Mouse (Mus musculus) kidney, embryonic 14.5 days (tissue): ENCODE measurements around the gene Psg16. TPM values are rescaled to one million over a fixed set of nuclear protein-coding genes. Genes with fewer than 3 reads are reported as not detected.
"Not testable (repeated sequence)": the region's sequence is repeated elsewhere in the genome, so short reads cannot be mapped to it uniquely, and the experiment has no call there.

Source experiments
- ATAC-seq: fragments of 200-750 bp; cut with Nextera tagmentation; 2 replicates; pipeline ENCODE4 v1.8.0; 2017; ENCODE audit warnings: moderate number of reproducible peaks, mild to moderate bottlenecking, moderate TSS enrichment, moderate library complexity; ENCODE audit not compliant: low FRiP score, low TSS enrichment
- H3K27ac ChIP-seq: fragments of 300-500 bp; sonication (generic); 2 replicates; pipeline ENCODE4 v1.5.1; 2014; ENCODE audit warnings: low read depth, mild to moderate bottlenecking, low read length, moderate library complexity, mixed read lengths
- H3K27me3 ChIP-seq: fragments of 300-500 bp; sonication (generic); 2 replicates; pipeline ENCODE4 v1.6.1; 2014; ENCODE audit warnings: mild to moderate bottlenecking, low read length; ENCODE audit not compliant: control insufficient read depth, insufficient read depth
- H3K36me3 ChIP-seq: fragments of 300-500 bp; sonication (generic); 2 replicates; pipeline ENCODE4 v1.6.1; 2014; ENCODE audit warnings: low read length, mixed read lengths; ENCODE audit not compliant: control insufficient read depth, insufficient read depth
- H3K4me1 ChIP-seq: fragments of 300-500 bp; sonication (generic); 2 replicates; pipeline ENCODE4 v1.6.1; 2014; ENCODE audit warnings: low read length, mixed read lengths; ENCODE audit not compliant: control insufficient read depth, insufficient read depth
- H3K4me2 ChIP-seq: fragments of 300-500 bp; sonication (generic); replicated peaks from 2 replicates; pipeline ENCODE4 v1.6.1; 2014; ENCODE audit warnings: low read depth, mild to moderate bottlenecking, low read length
- H3K4me3 ChIP-seq: fragments of 300-500 bp; sonication (generic); 2 replicates; pipeline ENCODE4 v1.5.1; 2014; ENCODE audit warnings: mild to moderate bottlenecking, low read length
- H3K9ac ChIP-seq: fragments of 300-500 bp; sonication (generic); 2 replicates; pipeline ENCODE4 v1.6.1; 2014; ENCODE audit warnings: low read depth, mild to moderate bottlenecking, low read length, moderate library complexity
- H3K9me3 ChIP-seq: fragments of 300-500 bp; sonication (generic); 2 replicates; pipeline ENCODE4 v1.6.1; 2016; ENCODE audit warnings: low read length; ENCODE audit not compliant: control insufficient read depth
- WGBS: fragments of 180-500 bp; shearing (Covaris S2); extraction: QIAGEN DNeasy Blood & Tissue Kit; methylation state at CpG from one replicate; pipeline ENCODE4 v1.1.7; 2014; 5-methylcytosine and 5-hydroxymethylcytosine counted together
- polyA plus RNA-seq: library from polyadenylated mRNA; unstranded; fragments of >200 nt; fragmentation: Nextera tagmentation; extraction: Ambion mirVana; gene quantifications from 2 replicates; pipeline ENCODE4 v1.2.1, GENCODE M21; 2014

The Psg16 gene
- polyA plus RNA-seq, 1 experiment from 2014 or later = 0.23 TPM

DNA sequence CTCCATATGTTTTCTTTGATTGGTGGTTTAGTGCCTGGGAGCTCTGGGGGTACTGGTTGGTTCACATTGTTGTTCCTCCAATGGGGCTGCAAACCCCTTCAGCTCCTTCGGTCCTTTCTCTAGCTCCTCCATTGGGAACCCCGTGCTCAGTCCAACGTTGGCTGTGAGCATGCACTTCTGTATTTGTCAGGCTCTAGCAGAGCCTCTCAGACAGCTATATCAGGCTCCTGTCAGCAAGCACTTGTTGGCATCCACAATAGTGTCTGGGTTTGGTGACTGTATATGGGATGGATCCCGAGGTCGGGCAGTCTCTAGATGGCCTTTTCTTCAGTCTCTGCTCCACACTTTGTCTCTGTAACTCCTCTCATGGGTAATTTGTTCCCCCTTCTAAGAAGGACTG is 6.2 kb upstream of the Psg16 start:
- not testable (repeated sequence) for H3K27me3 ChIP-seq, H3K4me1 ChIP-seq, H3K27ac ChIP-seq, ATAC-seq, H3K4me2 ChIP-seq, H3K9me3 ChIP-seq, H3K4me3 ChIP-seq, H3K36me3 ChIP-seq, H3K9ac ChIP-seq
- 71% methylated on average over 5 of the region's 5 CpGs for whole genome bisulfite sequencing

DNA sequence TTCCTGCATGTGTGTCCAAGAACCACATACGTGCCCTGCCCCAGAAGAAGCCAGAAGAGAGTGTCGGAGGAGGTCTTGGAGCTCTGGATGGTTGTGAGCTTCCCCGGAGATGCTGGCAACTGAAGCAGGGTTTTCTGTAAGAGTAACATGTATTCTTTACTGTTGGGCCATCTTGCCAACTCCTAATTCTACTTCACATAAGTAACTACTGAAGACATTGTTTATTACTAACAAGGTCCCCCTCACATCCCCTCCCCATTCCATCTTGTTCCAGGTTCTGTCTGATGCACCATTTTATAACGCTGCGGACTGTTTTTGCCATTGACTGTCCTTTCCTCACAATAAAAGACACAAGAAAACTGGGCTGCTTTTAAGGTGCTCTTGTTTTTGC is 332 bp upstream of the Psg16 start:
- no peak for ATAC-seq
- no peak overlapping the region for H3K4me3 ChIP-seq
- 58% methylated on average over 5 of the region's 5 CpGs for WGBS
- no peaks in the 10 kb centered on the region for H3K36me3 ChIP-seq
- no peak overlapping the region for H3K27ac ChIP-seq
- no peaks in the 10 kb centered on the region for H3K27me3 ChIP-seq
- H3K9me3 ChIP-seq = no peaks in the 10 kb centered on the region
- no peaks in the 10 kb centered on the region for H3K4me1 ChIP-seq
- no peak overlapping the region for H3K4me2 ChIP-seq
- no peak overlapping the region for H3K9ac ChIP-seq

DNA sequence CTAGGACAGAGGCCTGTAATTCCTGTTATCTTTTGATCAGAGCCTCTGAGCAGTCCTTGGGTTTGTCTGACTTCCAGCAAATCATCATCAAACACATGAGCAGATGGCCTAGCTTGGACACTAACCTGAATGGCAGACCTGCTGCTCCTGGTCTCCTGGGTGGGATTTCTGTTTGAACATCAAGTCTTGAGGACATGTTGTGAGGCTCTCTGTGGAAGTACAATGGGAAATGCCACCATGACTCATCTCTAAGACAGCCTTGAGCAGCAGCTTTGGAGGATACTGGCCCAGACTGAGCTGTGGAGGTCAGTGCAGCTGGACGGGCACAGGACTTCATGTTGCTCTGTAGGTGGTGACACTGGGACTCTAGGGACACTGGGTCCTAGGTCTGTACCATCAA is 2.7 kb downstream of the Psg16 start:
- no peaks in the 10 kb centered on the region; the same call in 1 of the 2 replicates for H3K9me3 ChIP-seq
- H3K27me3 ChIP-seq = no peaks in the 10 kb centered on the region
- ATAC-seq = no peak
- no peaks in the 10 kb centered on the region for H3K36me3 ChIP-seq
- WGBS = 89% methylated on average over 1 of the region's 1 CpGs
- no peaks in the 10 kb centered on the region for H3K4me1 ChIP-seq
- no peak overlapping the region for H3K27ac ChIP-seq
- no peak overlapping the region for H3K4me3 ChIP-seq
- H3K9ac ChIP-seq = no peak overlapping the region
- no peak overlapping the region for H3K4me2 ChIP-seq

DNA sequence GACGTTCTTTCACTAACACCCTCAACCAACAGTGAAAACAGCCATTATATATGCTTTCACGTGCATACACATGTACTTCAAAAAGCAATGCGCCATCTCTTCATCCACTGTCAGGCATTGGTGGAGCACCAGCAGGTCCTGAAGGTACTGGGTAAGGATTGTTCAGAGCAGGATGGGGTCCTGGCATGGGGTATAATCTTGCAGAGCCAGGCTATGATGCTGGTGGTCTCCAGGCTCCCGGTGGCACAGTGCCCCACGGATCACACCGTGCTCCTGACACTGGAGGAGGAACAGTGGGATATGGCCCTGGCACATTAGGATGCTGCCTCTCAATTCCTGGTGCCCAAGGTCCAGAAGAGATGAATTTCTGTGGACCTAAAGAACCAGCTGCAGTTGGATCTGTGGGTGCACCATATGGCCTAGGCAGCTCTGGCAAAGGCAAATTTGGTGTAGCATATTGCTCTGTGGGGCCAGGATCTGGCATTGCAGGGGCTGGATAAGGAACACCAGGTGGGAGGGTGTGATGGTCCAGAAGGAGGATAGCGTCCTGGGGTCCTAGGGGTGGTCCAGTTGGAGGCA is 4.3 kb downstream of the Psg16 start:
- Histone ChIP-seq H3K4me2 (no peak overlapping the region), H3K27ac (no peak overlapping the region), H3K9ac (no peak overlapping the region), H3K4me1 (no peaks in the 10 kb centered on the region), H3K27me3 (no peaks in the 10 kb centered on the region), H3K36me3 (no peaks in the 10 kb centered on the region), H3K4me3 (no peak overlapping the region), H3K9me3 (no peaks in the 10 kb centered on the region; the same call in 1 of the 2 replicates)
- no peak for ATAC-seq
- 85% methylated on average over 7 of the region's 7 CpGs for WGBS

DNA sequence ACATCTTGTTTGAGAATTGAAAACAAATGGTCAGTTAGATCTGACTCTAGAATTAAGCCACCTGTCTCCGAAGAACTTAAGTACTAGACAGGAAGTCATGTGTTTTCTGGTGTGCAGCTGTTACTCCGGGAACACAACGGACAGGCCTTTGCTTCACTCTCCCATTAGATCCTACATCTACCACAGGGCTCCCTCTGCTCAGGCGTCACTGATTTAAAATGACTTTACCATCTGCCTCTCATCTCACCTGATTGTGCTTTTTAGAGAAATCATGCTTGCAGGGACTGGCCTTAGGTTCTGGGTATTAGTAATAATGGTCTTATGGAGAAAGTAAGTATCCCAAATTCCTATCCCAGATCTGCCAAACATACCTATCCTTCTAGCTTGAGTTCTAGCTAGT is 8.9 kb downstream of the Psg16 start:
- no peaks in the 10 kb centered on the region; the same call in 1 of the 2 replicates for H3K9me3 ChIP-seq
- ATAC-seq = no peak
- H3K27me3 ChIP-seq = no peaks in the 10 kb centered on the region
- no peak overlapping the region for H3K27ac ChIP-seq
- H3K4me3 ChIP-seq = no peak overlapping the region
- no peak overlapping the region for H3K9ac ChIP-seq
- no peak overlapping the region for H3K4me2 ChIP-seq
- H3K36me3 ChIP-seq = no peaks in the 10 kb centered on the region
- WGBS = 76% methylated on average over 4 of the region's 4 CpGs
- H3K4me1 ChIP-seq = no peaks in the 10 kb centered on the region

DNA sequence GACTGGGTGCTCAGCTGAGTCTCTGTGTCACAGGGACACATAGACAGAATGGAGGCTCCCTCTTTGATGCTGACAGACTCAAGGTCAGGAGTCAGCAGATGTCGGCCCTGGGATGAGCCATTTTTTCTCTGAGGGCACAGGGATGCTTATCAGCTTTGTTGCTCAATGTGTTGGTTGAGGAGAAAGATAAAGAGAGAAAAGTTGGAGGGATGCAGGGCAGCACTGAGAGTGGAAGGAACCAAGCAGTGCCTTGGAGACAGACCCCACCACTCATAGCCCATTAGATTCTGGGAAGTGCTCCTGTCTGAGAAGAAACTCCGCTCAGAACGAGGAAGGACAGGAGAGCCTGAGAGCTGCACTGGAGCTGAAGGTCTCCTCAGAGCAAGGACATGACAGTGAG is 13.9 kb downstream of the Psg16 start:
- Histone ChIP-seq H3K36me3 (no peaks in the 10 kb centered on the region), H3K9ac (no peak overlapping the region), H3K9me3 (no peaks in the 10 kb centered on the region), H3K27me3 (no peaks in the 10 kb centered on the region), H3K4me3 (no peak overlapping the region), H3K4me1 (no peaks in the 10 kb centered on the region), H3K4me2 (no peak overlapping the region), H3K27ac (no peak overlapping the region)
- WGBS = 82% methylated on average over 3 of the region's 3 CpGs
- ATAC-seq = no peak

DNA sequence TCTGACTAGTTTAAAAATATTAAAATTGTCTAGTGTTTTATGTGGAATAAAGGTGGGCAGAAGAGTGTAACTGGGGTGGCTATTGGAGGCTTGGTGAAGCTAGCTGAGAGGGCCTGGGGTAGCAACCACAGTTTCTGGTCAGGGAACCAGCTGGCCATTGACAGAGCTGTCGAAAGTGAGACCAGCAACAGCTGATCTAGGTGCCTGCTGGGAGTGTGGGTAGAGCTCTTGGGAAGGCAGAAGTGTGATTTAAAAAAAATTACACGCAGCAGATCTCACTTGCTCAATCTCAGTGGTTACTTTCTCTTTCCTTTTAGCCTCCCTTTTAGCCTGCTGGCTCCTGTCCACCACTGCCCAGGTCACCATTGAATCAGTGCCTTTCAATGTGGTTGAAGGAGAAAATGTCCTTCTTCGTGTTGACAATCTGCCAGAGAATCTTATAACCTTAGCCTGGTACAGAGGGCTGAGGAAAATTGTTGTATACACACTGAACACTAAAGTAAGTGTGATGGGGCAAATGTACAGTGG is 16.3 kb downstream of the Psg16 start:
- H3K27ac ChIP-seq = no peak overlapping the region
- H3K36me3 ChIP-seq = no peaks in the 10 kb centered on the region
- no peak overlapping the region for H3K4me2 ChIP-seq
- WGBS = 64% methylated on average over 3 of the region's 3 CpGs
- H3K27me3 ChIP-seq = no peaks in the 10 kb centered on the region
- no peak overlapping the region for H3K9ac ChIP-seq
- ATAC-seq = no peak
- no peaks in the 10 kb centered on the region for H3K9me3 ChIP-seq
- no peak overlapping the region for H3K4me3 ChIP-seq
- H3K4me1 ChIP-seq = no peaks in the 10 kb centered on the region

DNA sequence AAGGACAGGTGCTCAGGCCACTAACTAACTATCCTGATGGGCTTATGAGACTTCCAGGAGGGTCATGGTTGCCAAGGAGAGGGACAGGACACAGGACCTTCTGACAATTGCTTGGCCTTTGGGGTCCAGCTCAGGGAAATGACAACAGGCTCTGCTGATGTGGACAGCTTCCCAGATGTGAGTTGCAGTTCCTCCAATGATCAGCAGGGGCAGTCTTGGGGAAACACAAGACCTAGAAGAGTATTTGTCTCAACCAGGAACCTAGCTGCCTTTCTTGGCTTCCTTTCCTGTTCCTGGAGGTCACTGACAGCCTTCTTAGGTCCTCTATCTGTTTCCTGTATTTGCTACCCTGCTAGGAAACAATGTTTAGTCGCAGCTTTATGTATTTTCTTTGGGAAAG is 17.4 kb downstream of the Psg16 start:
- H3K9me3 ChIP-seq = no peaks in the 10 kb centered on the region
- H3K27me3 ChIP-seq = no peaks in the 10 kb centered on the region
- no peak overlapping the region for H3K4me2 ChIP-seq
- no peaks in the 10 kb centered on the region for H3K36me3 ChIP-seq
- H3K4me3 ChIP-seq = no peak overlapping the region
- WGBS = 17% methylated on average over 1 of the region's 1 CpGs
- no peak for ATAC-seq
- H3K27ac ChIP-seq = no peak overlapping the region
- no peaks in the 10 kb centered on the region for H3K4me1 ChIP-seq
- no peak overlapping the region for H3K9ac ChIP-seq

DNA sequence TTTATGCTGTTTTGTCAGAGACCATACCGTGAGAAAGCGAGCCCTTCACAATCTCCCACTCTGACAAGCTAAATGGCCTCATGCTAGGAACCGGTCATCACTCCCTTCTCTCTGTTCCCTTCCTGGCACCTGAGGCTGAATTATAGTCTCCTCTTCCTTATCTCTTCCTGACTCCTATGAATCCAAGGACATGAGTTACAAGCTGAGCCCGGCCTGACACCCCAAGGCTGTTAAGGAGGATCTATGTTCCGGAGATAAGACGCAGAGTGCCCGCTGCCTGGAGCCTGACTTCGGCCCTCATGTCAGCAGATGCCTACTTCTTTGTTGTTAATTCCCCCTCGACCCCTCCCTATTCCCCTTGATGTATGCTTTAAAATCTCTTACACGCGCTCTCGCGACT is 27.8 kb downstream of the Psg16 start:
- ATAC-seq, H3K4me2 ChIP-seq, H3K27ac ChIP-seq, H3K4me1 ChIP-seq, H3K27me3 ChIP-seq, H3K36me3 ChIP-seq, H3K9ac ChIP-seq, H3K4me3 ChIP-seq, H3K9me3 ChIP-seq: not testable (repeated sequence)
- 87% methylated on average over 13 of the region's 13 CpGs for WGBS
